Mouse (Mus musculus) layer of hippocampus, postnatal 25 days (tissue): ENCODE data around the gene Gga3. TPM values are rescaled to one million over a fixed set of nuclear protein-coding genes. Genes with fewer than 3 reads are reported as not detected.
"Not testable (repeated sequence)": the region's sequence is repeated elsewhere in the genome, so short reads cannot be mapped to it uniquely, and the experiment has no call there.

ENCODE experiments used
- DNase-seq, 2 experiments: peaks; one replicate each; pipeline ENCODE4 v3.0.0; 2022; ENCODE audit warnings: mixed read lengths in 2 of 2, low spot score in 1 of 2; ENCODE audit errors: extremely low spot score in 1 of 2
- total RNA-seq, 2 experiments: library from RNA; stranded (reverse); gene quantifications; 2 replicates each; pipeline ENCODE4 v1.2.3; 2021

Gga3 gene
- total RNA-seq, result 10 to 100 TPM; 60.0 to 75.4 TPM

DNA sequence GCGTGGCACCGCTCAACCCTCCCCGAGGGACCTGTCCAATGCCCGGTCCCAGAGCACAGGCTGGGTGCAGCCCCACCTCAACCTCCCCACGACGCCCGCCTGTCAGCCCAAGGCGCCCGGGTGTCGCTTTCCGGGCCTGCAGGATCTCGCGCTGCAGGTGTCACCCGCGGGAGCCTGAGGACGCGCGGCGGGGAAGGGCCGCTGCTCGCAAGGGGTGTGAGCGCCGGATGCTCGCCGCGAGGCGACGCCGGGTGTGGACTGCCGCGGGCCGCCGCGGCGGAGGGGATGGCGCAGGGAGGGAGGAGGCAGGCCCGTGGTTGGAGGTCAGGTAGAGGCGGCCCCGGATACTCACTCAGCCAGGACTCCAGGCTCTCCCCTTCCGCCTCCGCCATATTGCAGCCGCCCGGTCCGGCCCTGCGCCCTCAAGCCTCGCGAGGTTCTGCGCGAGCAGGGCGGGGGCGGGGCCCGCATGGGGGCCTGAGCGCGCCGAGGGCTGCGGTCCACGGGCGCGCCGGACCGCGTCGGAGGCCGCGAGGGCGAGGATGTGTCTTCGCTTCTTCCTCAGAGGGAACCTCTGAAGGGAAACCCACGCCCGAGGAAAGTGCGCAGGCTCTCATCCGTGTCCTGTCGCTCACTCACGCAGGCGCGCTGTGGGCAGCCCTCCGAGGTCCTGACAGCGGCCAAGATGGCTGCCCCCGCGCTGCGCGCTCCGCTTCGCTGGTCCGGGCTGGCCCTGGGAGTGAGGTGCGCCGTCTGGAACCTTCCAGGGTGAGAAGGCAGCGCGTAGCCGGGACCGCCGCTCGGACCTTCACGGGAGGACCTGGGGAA, at the start of gene Gga3, which contains the start of gene Mrps7:
Gene Gga3, minus strand, starts transcription at position 576 of the 828 bp plus-strand sequence.
Gene Mrps7, plus strand, starts transcription at position 450 of the 828 bp plus-strand sequence.
- peak; percentile 81 to 88 for DNase-seq

DNA sequence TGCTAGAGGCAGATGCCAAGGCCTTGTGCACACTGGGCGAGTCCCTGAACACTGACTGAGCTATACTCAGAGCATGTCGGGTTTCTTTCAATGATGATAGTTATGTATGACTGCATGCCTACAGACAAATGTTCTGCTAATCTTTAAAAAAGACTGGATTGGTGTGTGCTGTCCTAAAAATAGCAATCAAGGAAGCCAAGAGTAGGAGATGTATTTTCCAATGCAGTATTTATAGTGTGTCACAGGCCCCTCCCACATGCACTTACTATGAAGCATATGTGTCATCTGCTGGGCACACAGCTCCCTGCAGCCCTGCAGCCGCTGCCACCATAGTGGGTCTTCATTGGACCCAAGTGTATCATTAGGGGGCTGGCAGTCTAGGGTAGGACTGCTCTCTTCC, 49.3 kb upstream of the Gga3 start:
- no peak for DNase-seq

DNA sequence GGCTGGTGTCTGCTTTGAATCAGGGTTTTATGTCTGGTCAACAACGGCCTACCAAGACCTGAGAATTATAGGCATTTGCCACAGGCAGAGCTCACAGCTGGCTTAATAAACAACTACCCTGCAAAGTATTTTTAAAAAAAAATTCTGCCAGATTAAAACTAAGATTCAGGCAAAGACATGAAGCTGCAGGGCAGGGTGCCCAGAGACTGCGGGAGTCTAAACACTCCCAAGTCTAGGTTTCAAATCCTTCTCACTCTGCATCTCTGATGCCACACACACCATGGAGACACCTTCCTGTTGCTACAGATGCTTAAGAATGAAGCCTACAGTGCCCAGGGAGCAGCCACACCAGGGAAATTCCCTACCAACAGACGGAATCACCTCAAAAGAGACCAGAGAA, 47.8 kb upstream of the Gga3 start:
- no peak for DNase-seq

DNA sequence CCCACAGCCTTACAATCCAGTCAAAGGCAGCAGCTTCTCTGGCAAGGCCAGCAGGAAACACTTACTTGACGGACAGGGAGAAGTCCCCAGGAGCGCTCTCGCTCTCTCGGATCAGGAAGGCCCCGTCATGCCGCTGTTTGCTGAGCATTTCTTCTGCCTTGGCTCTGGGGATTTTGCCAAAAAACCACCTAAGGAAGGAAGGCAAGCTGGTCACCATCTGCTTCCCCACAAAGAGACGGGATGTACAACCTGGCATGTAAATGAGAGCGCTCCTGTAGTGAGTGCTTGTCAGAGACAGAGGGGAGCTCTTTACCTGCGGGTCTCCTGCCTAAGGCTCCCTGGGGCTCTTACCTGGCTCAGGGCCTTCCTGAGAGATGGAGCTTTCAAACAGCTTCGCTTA, 45.9 kb upstream of the Gga3 start:
- DNase-seq, result no peak

DNA sequence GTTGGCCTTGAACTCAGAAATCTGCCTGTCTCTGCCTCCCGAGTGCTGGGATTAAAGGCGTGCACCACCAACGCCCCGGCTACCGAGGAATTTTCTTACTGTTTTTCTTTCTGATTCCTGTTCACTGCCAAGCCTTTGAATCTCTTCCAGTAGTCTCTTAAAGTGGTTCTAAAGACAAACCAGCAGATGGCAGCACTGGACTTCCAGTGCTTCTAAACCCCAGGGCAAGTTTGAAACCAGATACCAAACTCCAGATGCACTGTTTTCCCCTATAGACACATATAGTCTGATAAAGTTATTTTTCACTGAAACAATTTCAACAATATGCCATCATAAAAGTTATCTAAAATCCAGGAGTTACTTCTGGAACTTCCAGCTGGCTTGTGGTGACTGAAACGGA, 43.6 kb upstream of the Gga3 start:
- DNase-seq, result peak in 1 of 2 experiments; percentile 66

DNA sequence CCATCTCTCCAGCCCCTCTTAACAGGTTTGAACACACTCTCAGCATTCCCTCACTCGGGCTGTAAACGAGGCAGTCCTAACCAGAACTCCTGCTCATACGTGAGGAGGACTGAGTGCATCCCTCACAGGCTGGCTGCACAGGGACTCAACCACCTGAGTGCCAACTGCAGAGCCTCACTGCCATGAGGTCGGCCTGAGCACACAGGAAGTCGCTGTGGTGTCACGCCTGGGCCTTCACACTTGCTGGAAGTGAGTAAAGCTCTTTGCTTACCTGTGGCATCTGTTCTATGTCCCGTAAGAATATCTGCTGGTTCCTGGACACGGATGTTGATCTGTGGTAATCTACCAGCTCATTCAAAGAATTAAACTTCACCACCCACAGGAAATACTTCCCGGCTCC, 42.6 kb upstream of the Gga3 start:
- no peak for DNase-seq

DNA sequence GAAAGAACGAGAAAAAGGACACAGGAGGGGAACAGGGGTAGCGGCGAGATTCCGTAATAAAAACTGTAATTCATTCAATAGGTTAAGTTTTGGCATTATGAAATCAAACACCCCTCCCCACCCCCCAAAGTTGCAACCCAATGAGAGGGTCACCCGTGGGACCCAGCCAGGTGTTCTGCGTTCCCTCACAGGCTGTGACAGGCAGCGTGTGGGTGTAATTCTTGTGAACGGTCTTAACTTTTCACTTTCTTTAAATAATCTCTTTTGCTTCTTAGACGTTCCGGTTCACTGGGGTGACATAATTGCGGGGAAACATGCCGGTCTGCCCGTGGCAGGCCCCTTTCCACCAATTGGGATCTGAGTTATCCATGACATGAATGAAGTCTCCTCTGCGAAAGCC, 41.6 kb upstream of the Gga3 start:
- not testable (repeated sequence) for DNase-seq

DNA sequence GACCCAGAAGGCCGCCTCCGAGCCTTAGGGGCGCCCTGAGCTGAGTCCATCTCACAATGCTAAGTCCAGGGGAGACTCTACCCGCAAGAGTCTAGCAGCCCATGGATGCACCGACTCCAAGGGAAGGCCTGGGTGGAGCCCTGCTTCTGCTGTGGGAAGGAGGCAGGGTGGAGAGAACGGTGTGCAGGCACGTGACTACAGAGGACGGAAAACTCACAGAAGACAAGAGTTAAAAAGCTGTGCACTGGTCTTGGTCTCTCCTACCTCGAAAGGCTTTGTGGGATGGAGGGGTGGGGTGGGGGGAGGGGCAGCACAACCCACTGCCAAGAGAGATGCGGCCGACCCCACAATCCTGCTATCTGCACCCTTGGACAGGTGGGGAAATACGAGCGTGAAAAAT, 40.5 kb upstream of the Gga3 start:
- no peak for DNase-seq

DNA sequence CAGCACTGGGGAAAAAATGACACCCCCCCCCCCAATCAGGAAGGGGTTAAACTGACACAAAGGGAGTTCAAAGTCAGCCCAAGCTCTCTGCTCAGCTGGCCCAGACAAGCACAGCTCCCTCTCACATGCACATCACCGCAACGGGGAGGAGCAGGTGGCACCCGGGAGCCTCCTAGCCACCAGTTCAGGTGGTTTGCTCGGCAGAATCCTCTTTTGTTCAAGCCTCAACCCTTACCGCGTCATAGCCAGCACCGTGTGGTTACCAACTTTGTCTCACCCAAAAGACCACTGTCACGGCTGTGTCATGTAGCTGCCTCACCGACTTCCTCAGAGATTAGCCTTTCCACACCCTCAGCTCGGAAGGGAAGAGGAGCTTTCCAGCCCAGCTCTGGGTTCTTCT, 39.4 kb upstream of the Gga3 start:
- DNase-seq, result no peak

DNA sequence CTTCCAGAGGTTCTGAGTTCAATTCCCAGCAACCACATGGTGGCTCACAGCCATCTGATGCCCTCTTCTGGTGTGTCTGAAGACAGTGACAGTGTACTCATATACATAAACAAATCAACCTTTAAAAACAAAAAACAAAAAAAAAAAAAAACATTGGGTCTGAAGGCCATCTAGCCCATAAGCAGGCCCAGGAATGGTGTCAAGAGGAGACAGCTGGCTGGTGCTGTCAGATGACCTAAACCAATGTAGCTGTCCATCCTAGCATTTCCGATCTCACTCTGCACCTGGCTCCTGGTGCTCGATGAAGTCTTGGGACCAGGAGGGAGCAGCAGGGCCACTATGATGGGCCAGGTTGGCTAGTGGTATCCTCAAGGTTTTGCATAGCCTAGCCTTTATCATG, 38.9 kb upstream of the Gga3 start:
- DNase-seq, result no peak

DNA sequence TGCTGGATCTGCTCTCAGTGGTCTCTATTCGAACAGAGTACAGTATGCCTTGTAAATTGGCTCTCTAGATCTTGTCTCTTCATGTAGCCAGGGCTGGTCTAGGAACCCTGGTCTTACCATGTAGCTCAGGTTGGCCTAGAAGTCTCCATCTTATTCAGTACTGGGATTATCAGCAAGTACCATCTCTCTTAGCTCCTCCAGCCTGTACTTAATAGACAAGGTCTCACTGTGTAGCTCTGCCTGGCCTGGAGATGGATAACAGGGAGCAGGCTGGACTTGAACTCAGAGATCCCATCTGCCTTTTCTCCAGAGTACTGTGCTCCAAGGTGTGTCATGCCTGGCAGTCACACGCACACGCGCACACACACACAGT, 37.8 kb upstream of the Gga3 start:
- DNase-seq, result no peak

DNA sequence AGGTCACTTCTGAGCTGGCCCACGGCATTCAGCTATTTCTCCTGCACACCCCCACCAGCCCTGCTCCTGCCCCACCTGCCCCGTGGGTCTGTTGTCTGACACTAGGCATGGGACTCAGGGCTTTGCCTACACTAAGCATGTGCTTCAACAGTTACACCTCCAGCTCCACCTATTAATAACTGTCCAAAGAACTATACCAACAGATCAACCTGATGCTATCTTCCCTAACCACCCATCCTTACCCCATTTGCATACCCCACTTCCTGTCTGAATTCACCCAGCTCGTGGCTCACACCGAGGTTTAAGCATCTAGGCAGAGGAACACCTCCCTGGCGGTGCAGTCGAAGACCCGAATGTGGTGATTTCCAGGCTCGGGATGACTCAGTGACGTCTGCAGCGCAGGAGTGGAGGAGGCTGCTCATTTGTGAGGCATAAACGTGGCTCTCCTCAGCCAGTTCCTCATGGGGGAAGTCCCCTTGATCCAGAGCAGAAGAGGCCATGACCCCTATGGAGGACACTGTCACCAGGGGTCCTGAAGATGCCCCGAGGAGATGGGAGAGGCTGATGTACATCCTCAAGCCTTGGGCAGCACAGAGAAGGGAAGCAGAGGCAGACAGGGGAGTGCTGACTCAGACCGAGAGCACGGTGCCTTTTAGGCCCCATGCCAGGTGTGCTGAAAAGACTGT, 37.3 kb upstream of the Gga3 start:
- no peak for DNase-seq

DNA sequence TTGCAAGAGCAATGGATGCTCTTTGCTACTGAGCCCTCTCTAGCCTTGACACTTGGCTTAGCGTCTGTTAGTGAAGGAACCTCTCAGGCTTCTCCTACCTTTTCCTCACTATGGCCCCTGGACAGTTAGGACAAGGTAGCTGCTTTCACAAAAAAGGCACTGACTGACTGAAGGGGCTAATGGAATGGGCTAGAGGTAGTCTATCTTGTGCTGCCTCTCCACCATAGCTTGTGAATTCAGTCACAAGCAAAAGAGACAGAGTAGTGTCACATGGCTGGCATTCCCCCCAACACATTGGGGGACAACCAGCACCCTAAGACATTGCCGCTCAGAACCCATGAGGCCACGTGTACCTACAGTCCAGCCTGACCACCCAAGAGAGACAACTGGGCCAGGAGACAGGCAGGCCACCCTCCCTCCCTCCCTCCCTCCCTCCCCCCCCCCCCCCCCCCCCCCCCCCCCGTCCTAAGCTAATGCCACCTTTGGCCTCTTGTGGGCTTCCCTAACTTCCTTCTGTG, 36.5 kb upstream of the Gga3 start:
- no peak for DNase-seq

DNA sequence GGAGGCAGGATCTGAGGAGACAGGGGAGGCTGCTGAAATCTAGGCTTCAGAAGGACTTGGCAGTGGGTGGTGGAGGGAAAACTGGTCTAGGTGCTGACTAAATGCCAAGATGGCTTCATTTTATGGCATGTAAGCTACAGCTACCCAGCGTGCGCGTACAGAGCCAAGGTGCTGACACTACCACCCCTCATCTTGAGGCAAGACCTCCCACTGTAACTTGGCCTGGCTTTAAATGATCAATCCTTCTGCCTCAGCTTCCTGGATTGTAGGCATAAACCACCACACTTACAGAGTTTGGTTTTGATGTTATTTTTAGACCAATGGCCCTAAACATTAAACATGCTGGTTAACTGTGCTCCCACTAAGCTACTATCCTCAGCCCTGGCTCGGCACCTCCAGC, 35.7 kb upstream of the Gga3 start:
- DNase-seq, result no peak

DNA sequence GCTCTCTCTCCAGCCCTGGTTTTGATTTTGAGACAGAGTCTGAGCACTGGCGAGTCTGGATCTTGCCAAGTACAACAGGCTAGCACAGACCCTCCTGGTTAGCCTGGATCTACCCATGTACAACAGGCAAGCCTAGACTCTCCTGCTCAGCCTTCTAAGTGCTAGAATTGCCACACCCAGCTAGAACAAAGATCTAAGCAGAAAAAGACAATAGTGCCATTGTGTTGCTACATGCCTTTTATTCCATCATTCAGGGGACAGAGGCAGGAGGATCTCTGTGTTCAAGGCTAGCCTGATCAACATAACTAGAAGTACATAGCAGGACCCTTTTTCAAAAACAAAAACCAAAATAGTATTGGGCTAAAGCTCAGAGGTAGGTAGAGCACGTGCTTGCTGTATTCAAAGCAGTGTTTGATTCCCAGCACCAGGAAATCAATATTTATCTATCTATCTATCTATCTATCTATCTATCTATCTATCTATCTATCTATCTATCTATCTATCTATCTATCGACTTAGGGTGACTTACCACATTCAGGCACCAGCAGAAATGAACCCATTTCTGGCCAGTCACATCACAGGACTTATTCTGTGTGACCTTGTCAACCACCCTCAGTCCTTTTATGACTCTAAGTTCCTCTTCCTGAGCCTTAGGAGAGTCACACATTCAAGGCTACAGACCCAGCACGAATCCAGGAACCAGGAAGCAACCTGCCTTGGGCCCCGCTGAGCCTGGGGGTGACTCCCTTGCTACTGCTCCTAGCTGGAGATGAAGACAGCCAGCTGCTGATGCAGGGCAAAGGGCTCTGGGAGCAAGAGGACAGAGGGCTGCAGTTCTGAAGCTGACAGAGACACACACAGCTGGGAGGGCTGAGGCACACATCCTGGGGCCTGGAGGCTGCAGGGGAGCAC, 34.9 kb upstream of the Gga3 start:
- DNase-seq, result no peak

DNA sequence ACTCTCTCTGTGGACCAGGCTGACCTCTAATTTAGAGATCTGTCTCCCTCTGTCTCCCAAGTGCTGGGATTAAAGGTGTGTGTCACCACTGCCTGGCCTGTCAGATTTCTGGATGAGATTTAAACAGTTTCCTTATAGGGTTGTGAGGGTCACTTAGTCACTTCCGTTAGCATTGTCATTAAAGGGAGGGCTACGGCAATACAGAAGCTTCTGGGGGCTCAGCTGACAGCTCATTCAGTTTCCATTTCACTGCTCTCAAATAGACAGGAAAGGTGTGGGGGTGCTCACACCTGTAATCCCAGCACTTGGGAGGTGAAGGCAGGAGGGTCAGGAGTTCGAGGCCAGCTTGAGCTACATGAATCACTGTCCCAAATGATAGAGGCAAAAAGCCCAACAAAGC, 33.1 kb upstream of the Gga3 start:
- DNase-seq, result no peak

DNA sequence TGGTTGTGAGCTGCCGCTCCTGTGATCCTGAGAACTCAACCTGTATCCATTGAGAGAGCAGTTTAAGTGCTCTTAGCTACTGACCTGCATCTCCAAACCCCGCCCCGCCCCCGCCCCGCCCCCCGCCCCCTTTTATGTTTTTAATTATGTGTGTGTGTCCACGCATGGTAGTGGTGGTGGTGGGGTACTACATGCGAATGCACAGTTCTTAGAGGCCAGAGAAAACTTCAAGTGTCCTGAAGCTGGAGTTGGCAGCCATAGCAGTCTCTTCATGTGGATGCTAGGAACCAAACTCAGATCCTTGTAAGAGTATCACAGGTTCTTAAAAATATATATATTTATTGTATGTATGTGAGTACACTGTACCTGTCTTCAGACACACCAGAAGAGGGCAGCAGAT, 31.6 kb upstream of the Gga3 start:
- DNase-seq, result no peak

DNA sequence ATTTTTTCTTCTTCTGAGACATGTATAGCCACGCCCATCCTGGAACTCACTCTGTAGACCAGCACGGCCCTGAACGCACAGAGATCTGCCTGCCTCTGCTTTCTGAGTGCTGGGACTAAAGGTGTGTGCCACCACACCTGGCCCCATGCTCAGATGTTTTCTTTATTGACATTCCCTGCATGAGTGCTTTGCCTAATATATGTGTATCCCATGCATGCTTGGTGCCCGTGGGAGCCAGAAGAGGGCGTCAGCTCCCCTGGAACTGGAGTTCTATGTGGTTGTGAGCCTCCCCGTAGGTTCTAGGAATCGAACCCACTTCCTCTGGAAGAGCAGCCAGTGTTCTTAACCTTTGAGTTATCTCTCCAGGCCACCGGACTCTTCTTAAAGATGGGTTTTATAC, 31.2 kb upstream of the Gga3 start:
- no peak for DNase-seq

DNA sequence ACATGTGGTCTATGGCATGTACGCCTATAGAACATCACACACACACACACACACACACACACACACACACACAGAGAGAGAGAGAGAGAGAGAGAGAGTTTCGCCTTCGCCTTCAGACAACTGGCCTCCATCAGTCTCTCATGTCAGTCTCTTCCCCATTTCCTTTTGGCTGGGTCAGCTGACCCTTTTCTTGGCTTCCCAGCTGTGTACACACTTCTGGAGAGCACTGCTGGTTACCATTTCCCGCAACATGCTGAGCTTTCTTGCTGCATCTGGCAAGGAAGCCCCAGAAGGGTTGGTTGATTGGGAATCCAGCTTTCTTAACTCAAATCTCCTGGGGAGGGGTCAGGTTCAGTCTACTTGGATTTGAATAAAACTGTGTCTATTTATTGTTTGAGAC, 30.3 kb upstream of the Gga3 start:
- DNase-seq, result no peak

DNA sequence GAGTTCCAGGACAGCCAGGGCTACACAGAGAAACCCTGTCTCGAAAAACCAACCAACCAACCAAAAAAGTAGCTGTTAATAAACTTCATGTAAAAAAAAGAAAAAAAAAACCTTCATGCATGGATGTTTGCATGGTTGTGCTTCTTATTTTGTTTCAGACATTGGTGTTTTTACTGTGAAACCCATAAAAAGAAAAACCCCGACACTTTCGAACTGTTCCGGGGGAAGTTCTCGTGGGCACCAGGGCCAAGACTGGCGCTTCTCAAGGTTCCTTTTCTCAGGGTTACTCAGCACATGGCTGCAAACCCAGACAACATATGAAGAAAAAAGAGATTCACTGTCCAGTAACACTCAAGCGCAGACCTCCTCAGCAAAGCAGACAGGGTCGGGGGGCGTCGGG, 29.0 kb upstream of the Gga3 start:
- DNase-seq, result no peak

DNA sequence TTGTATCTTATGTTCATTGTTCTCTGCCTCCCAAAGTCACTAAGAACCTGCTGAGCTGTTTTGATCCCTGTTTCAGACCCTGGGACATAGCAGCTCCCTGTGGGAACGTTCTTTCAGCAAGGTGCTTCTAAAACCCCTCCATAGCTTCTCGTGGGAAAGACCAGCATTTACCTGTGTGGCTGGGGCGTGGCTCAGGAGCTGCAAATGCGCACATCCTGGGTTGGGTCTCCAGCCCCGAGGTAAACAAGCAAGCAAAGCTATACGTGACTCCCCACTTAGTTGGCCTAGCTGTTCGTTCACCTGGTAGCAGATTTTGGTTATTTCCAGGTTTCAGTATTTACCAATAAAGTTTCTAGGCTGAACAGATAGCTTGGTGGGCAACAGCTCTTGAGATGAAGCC, 28.4 kb upstream of the Gga3 start:
- no peak for DNase-seq
